Mouse (Mus musculus) E14TG2a.4 (cell line): ENCODE results near the gene Herc1.
A peak's percentile ranks its signal among the peaks of the same experiment; 100 is the strongest.

ENCODE experiments used
- CTCF ChIP-seq: conservative IDR thresholded peaks from 2 replicates; pipeline ENCODE4 v1.5.1; 2014; ENCODE audit warnings: low read length
- POU5F1 ChIP-seq: IDR thresholded peaks from 2 replicates; pipeline ENCODE4 v1.6.1; 2014; ENCODE audit warnings: low read length, borderline replicate concordance

- TF ChIP-seq CTCF (peak; percentile 85), POU5F1 (no peak)
Measured at GRCm38 (mm10) chr9:66465087-66465486, 114.8 kb downstream of the Herc1 start.
